Mouse (Mus musculus): ENCODE results near the gene Slc22a3. TPM values are rescaled to one million over a fixed set of nuclear protein-coding genes. Genes with fewer than 3 reads are reported as not detected.

Gene Slc22a3
- 0.01 TPM in 1 of 2 replicates, not detected in the other for polyA plus RNA-seq (2012)

- TF ChIP-seq GATA1 (IDR thresholded peaks at IDR 0.05; ENCODE audit: low read length) (no peak), TAL1 (IDR thresholded peaks at IDR 0.05; ENCODE audit: low read length) (no peak)
- Histone ChIP-seq H3K36me3 (ENCODE audit: control insufficient read depth) (no peaks in the 10 kb centered on the region), H3K27me3 (ENCODE audit: control insufficient read depth) (peaks cover 44% of the 10 kb centered on the region)
These were observed at the start of gene Slc22a3 for GRCm38 (mm10) chr17:12507654-12508204. Gene Slc22a3 (minus strand): TSS chr17:12507704.

GRCm38 (mm10) chr17:12534353-12535145 is 27.0 kb upstream of the Slc22a3 start:
- Histone ChIP-seq H3K27me3 (ENCODE audit: control insufficient read depth) (no peaks in the 10 kb centered on the region), H3K4me3 (replicated peaks) (no peak overlapping the region), H3K36me3 (ENCODE audit: control insufficient read depth) (no peaks in the 10 kb centered on the region), H3K4me1 (ENCODE audit: control insufficient read depth) (no peaks in the 10 kb centered on the region), H3K9me3 (ENCODE audit: control insufficient read depth, low read length) (peaks cover 4% of the 10 kb centered on the region)
- TF ChIP-seq TAL1 (IDR thresholded peaks at IDR 0.05; ENCODE audit: low read length) = no peak; the same call in 2 of the 3 replicates
- TF ChIP-seq GATA1 (IDR thresholded peaks at IDR 0.05; ENCODE audit: low read length) = no peak

More at GRCm38 (mm10) chr17:12507654-12508204, at the start of gene Slc22a3:
- Histone ChIP-seq H3K4me3 (replicated peaks) (peak within 1 kb of the TSS; percentile 30), H3K4me1 (ENCODE audit: control insufficient read depth) (peaks cover 7% of the 10 kb centered on the region), H3K9me3 (ENCODE audit: control insufficient read depth, low read length) (no peaks in the 10 kb centered on the region)

GRCm38 (mm10) chr17:12532115-12532514 is 24.6 kb upstream of the Slc22a3 start:
- Histone ChIP-seq H3K27me3 (ENCODE audit: control insufficient read depth) (no peaks in the 10 kb centered on the region), H3K9me3 (ENCODE audit: control insufficient read depth, low read length) (no peaks in the 10 kb centered on the region), H3K4me1 (ENCODE audit: control insufficient read depth) (no peaks in the 10 kb centered on the region), H3K4me3 (replicated peaks) (no peak overlapping the region), H3K36me3 (ENCODE audit: control insufficient read depth) (no peaks in the 10 kb centered on the region)
- TF ChIP-seq TAL1 (IDR thresholded peaks at IDR 0.05; ENCODE audit: low read length) = no peak
- TF ChIP-seq GATA1 (IDR thresholded peaks at IDR 0.05; ENCODE audit: low read length) = no peak

DNA sequence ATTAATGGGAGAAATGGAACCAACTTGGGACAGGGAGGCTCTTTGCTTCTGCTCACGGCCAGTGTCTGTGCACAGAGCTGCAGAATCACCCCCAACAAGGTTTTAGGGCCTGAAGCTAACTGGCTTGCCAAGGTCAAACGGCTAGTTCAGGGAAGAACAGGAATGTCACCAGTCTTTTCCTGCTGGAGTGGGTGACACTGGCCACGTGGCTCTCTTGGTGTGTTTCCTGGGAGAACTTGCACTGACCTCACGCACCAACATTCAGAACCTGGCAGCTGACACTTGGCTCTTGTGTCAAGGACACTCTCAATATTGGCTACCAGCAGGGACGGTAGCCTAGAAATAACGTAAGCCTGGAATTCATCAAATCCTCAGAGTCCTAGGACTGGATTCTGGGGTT is 22.6 kb upstream of the Slc22a3 start:
- Histone ChIP-seq H3K27me3 (ENCODE audit: control insufficient read depth) (no peaks in the 10 kb centered on the region), H3K9me3 (ENCODE audit: control insufficient read depth, low read length) (no peaks in the 10 kb centered on the region), H3K4me3 (replicated peaks) (no peak overlapping the region), H3K4me1 (ENCODE audit: control insufficient read depth) (no peaks in the 10 kb centered on the region), H3K36me3 (ENCODE audit: control insufficient read depth) (no peaks in the 10 kb centered on the region)
- TF ChIP-seq GATA1 (IDR thresholded peaks at IDR 0.05; ENCODE audit: low read length) (no peak), TAL1 (IDR thresholded peaks at IDR 0.05; ENCODE audit: low read length) (no peak)

DNA sequence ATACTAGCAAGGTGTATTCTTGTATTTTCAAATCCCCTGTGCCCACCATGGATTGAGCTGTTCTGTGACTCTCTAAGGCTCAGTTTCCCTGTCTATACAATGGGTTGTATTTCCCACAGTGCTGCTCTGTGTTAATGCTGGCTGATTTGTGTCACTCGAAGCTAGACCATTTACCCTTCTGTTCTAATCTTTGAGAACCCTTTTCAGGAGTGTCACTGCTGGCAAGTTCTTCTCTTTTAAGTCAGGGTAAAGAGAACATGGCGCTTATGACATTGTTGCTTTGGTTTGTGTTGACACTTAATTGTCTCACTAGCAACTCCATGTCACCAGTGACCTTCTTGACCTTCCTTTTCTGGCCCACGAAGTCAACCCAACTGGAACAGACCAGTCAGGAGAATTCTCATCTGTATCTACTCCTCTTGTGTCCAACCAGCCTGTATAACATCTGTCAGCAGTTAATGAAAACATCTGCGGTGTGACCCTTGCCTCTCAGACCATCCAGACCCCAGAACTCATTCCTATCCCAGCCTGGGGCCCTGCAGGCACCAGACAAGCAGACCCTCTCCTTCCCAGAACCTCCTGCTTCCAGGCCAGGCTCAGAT is 22.0 kb upstream of the Slc22a3 start:
- Histone ChIP-seq H3K27me3 (ENCODE audit: control insufficient read depth) (no peaks in the 10 kb centered on the region), H3K36me3 (ENCODE audit: control insufficient read depth) (no peaks in the 10 kb centered on the region), H3K9me3 (ENCODE audit: control insufficient read depth, low read length) (no peaks in the 10 kb centered on the region), H3K4me1 (ENCODE audit: control insufficient read depth) (no peaks in the 10 kb centered on the region), H3K4me3 (replicated peaks) (no peak overlapping the region)
- TF ChIP-seq GATA1 (IDR thresholded peaks at IDR 0.05; ENCODE audit: low read length) (no peak), TAL1 (IDR thresholded peaks at IDR 0.05; ENCODE audit: low read length) (no peak)

- no peaks in the 10 kb centered on the region for H3K4me1 ChIP-seq (ENCODE audit: control insufficient read depth)
- no peaks in the 10 kb centered on the region for H3K36me3 ChIP-seq (ENCODE audit: control insufficient read depth)
- H3K4me3 ChIP-seq (replicated peaks) = no peak overlapping the region
- no peaks in the 10 kb centered on the region for H3K27me3 ChIP-seq (ENCODE audit: control insufficient read depth)
- peaks cover 9% of the 10 kb centered on the region for H3K9me3 ChIP-seq (ENCODE audit: control insufficient read depth, low read length)
- TF ChIP-seq TAL1 (IDR thresholded peaks at IDR 0.05; ENCODE audit: low read length) = no peak
- no peak for TF ChIP-seq GATA1 (IDR thresholded peaks at IDR 0.05; ENCODE audit: low read length)
These were observed 11.6 kb upstream of the Slc22a3 start for GRCm38 (mm10) chr17:12519089-12519488.

GRCm38 (mm10) chr17:12518194-12518593 is 10.7 kb upstream of the Slc22a3 start:
- Histone ChIP-seq H3K9me3 (ENCODE audit: control insufficient read depth, low read length) (peaks cover 9% of the 10 kb centered on the region), H3K4me3 (replicated peaks) (no peak overlapping the region), H3K36me3 (ENCODE audit: control insufficient read depth) (no peaks in the 10 kb centered on the region), H3K27me3 (ENCODE audit: control insufficient read depth) (no peaks in the 10 kb centered on the region), H3K4me1 (ENCODE audit: control insufficient read depth) (peaks cover 2% of the 10 kb centered on the region)
- no peak for TF ChIP-seq TAL1 (IDR thresholded peaks at IDR 0.05; ENCODE audit: low read length)
- TF ChIP-seq GATA1 (IDR thresholded peaks at IDR 0.05; ENCODE audit: low read length) = no peak

DNA sequence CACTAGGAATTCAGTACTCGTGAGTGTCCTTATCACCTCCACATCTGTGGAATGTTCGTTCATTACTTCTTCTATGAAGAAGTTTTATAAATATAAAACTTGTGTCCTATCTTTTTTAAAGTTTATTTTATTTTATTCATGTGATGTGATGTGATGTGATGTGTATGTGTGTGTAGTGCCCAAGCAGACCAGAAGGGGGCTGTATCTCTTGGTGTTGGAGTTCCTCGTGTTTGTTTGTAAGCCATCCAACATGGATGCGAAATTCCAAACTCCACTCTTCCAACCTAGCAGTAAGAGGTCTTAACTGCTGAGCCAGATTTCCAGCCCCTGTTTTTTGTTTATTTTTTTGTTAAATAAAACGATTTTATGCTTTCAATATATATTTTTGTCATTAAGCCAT is 6.5 kb upstream of the Slc22a3 start:
- no peak overlapping the region for H3K4me3 ChIP-seq (replicated peaks)
- H3K36me3 ChIP-seq (ENCODE audit: control insufficient read depth) = no peaks in the 10 kb centered on the region
- no peaks in the 10 kb centered on the region for H3K9me3 ChIP-seq (ENCODE audit: control insufficient read depth, low read length)
- peaks cover 1% of the 10 kb centered on the region; the same call in 1 of the 2 replicates for H3K27me3 ChIP-seq (ENCODE audit: control insufficient read depth)
- H3K4me1 ChIP-seq (ENCODE audit: control insufficient read depth) = peaks cover 2% of the 10 kb centered on the region
- TF ChIP-seq TAL1 (IDR thresholded peaks at IDR 0.05; ENCODE audit: low read length) (no peak), GATA1 (IDR thresholded peaks at IDR 0.05; ENCODE audit: low read length) (no peak)
